Mouse (Mus musculus) heart, adult 2 months (tissue): ENCODE measurements around the gene Tet1.

ENCODE experiments used
- CTCF ChIP-seq: fragments of 200-600 bp; IDR thresholded peaks from 2 replicates; pipeline ENCODE4 v1.8.1; 2022; ENCODE audit warnings: antibody characterized with exemption, mild to moderate bottlenecking, moderate library complexity
- EP300 ChIP-seq: fragments of 200-500 bp; IDR thresholded peaks from 2 replicates; pipeline ENCODE4 v1.6.1; 2011; ENCODE audit warnings: low read depth, low read length, control low read depth; ENCODE audit not compliant: insufficient read depth
- POLR2A ChIP-seq: fragments of 200-500 bp; IDR thresholded peaks from 2 replicates; pipeline ENCODE4 v1.6.1; 2011; ENCODE audit warnings: mild to moderate bottlenecking, low read depth, low read length, control low read depth; ENCODE audit not compliant: insufficient read depth

DNA sequence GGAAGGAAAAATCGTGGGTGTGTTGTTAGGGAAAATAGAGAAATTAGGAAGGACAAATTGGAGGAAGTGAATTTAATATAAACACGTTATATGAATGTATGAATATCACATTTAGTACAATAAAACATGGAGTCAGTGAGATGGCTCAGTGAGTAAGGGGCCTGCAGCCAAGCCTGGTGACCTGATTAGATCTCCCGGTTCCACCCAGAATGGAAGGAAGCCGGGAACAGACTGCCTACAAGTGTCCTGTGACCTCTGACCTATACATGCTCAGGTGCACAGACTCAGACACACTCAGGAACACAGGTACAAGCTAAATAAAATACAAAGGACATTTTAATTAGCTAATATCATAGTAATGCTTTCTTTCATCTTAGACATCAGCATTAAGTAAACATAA, 12.8 kb downstream of the Tet1 start:
- TF ChIP-seq CTCF (no peak), POLR2A (no peak), EP300 (no peak)
